Mouse (Mus musculus) neural tube, embryonic 14.5 days (tissue): ENCODE results near the gene Hibadh. TPM values are rescaled to one million over a fixed set of nuclear protein-coding genes. Genes with fewer than 3 reads are reported as not detected.

Experiments used
- ATAC-seq: fragments of 200-750 bp; cut with Nextera tagmentation; 2 replicates; pipeline ENCODE4 v1.8.0; 2017; ENCODE audit warnings: low read depth, mild to moderate bottlenecking, moderate TSS enrichment, moderate library complexity
- H3K27ac ChIP-seq: fragments of 300-500 bp; sonication (generic); 2 replicates; pipeline ENCODE4 v1.5.1; 2014; ENCODE audit warnings: low read depth, mild to moderate bottlenecking, control low read depth, low read length, moderate library complexity, mixed read lengths
- H3K27me3 ChIP-seq: fragments of 300-500 bp; sonication (generic); 2 replicates; pipeline ENCODE4 v1.6.1; 2014; ENCODE audit warnings: low read length; ENCODE audit not compliant: control insufficient read depth, insufficient read depth
- H3K36me3 ChIP-seq: fragments of 300-500 bp; sonication (generic); 2 replicates; pipeline ENCODE4 v1.6.1; 2014; ENCODE audit warnings: low read length, mixed read lengths; ENCODE audit not compliant: control insufficient read depth, insufficient read depth
- H3K4me1 ChIP-seq: fragments of 300-500 bp; sonication (generic); 2 replicates; pipeline ENCODE4 v1.6.1; 2014; ENCODE audit warnings: low read length; ENCODE audit not compliant: control insufficient read depth, insufficient read depth
- H3K4me2 ChIP-seq: fragments of 300-500 bp; sonication (generic); 2 replicates; pipeline ENCODE4 v1.6.1; 2014; ENCODE audit warnings: mild to moderate bottlenecking, low read depth, low read length, control low read depth
- H3K4me3 ChIP-seq: fragments of 300-500 bp; sonication (generic); 2 replicates; pipeline ENCODE4 v1.5.1; 2014; ENCODE audit warnings: low read depth, low read length, control low read depth, mixed read lengths
- H3K9ac ChIP-seq: fragments of 300-500 bp; sonication (generic); replicated peaks from 2 replicates; pipeline ENCODE4 v1.6.1; 2014; ENCODE audit warnings: low read depth, mild to moderate bottlenecking, control low read depth, low read length, mixed read lengths
- H3K9me3 ChIP-seq: fragments of 300-500 bp; sonication (generic); 2 replicates; pipeline ENCODE4 v1.6.1; 2016; ENCODE audit warnings: low read length; ENCODE audit not compliant: control insufficient read depth
- WGBS: fragments of 180-500 bp; shearing (Covaris S2); extraction: QIAGEN DNeasy Blood & Tissue Kit; methylation state at CpG from one replicate; pipeline ENCODE4 v1.1.7; 2014; 5-methylcytosine and 5-hydroxymethylcytosine counted together
- polyA plus RNA-seq: library from polyadenylated mRNA; unstranded; fragments of >200 nt; fragmentation: Nextera tagmentation; extraction: Ambion mirVana; gene quantifications from 2 replicates; pipeline ENCODE4 v1.2.1, GENCODE M21; 2014

Hibadh gene
- polyA plus RNA-seq, 1 experiment from 2014 or later: 44.6 TPM

- Histone ChIP-seq H3K27me3 (no peaks in the 10 kb centered on the region), H3K27ac (no peak overlapping the region), H3K9me3 (no peaks in the 10 kb centered on the region), H3K36me3 (no peaks in the 10 kb centered on the region), H3K4me1 (peaks cover 5% of the 10 kb centered on the region; the same call in 1 of the 2 replicates), H3K4me2 (no peak overlapping the region), H3K9ac (no peak overlapping the region), H3K4me3 (no peak overlapping the region)
- no peak for ATAC-seq
- WGBS: 92% methylated on average over 4 of the region's 4 CpGs
Measured at GRCm38 (mm10) chr6:52562994-52563393, 77.2 kb downstream of the Hibadh start.

- H3K27me3 ChIP-seq: no peaks in the 10 kb centered on the region
Measured at GRCm38 (mm10) chr6:52559041-52559440, 81.1 kb downstream of the Hibadh start.

GRCm38 (mm10) chr6:52544376-52544775, 95.8 kb downstream of the Hibadh start:
- WGBS: 55% methylated on average over 4 of the region's 4 CpGs
- no peaks in the 10 kb centered on the region for H3K4me1 ChIP-seq
- no peak for ATAC-seq
- no peak overlapping the region for H3K27ac ChIP-seq
- H3K9me3 ChIP-seq: no peaks in the 10 kb centered on the region
- H3K4me3 ChIP-seq: no peak overlapping the region
- H3K9ac ChIP-seq: no peak overlapping the region
- H3K27me3 ChIP-seq: no peaks in the 10 kb centered on the region
- no peaks in the 10 kb centered on the region; the same call in 1 of the 2 replicates for H3K36me3 ChIP-seq
- H3K4me2 ChIP-seq: no peak overlapping the region

More at GRCm38 (mm10) chr6:52559041-52559440, 81.1 kb downstream of the Hibadh start:
- no peak overlapping the region for H3K4me3 ChIP-seq
- H3K27ac ChIP-seq: no peak overlapping the region
- H3K36me3 ChIP-seq: no peaks in the 10 kb centered on the region
- no peak overlapping the region for H3K4me2 ChIP-seq
- no peak overlapping the region for H3K9ac ChIP-seq
- WGBS: 82% methylated on average over 3 of the region's 3 CpGs
- H3K9me3 ChIP-seq: no peaks in the 10 kb centered on the region
- no peak for ATAC-seq
- H3K4me1 ChIP-seq: no peaks in the 10 kb centered on the region

GRCm38 (mm10) chr6:52542464-52542863, 97.7 kb downstream of the Hibadh start:
- no peak overlapping the region for H3K4me2 ChIP-seq
- no peaks in the 10 kb centered on the region for H3K9me3 ChIP-seq
- ATAC-seq: peak; percentile 63; the same call in 1 of the 2 replicates
- no peak overlapping the region for H3K9ac ChIP-seq
- H3K36me3 ChIP-seq: no peaks in the 10 kb centered on the region; the same call in 1 of the 2 replicates
- H3K27me3 ChIP-seq: no peaks in the 10 kb centered on the region
- H3K27ac ChIP-seq: no peak overlapping the region
- no peak overlapping the region for H3K4me3 ChIP-seq
- no peaks in the 10 kb centered on the region for H3K4me1 ChIP-seq
- 28% methylated on average over 5 of the region's 5 CpGs for WGBS

- Histone ChIP-seq H3K9me3 (no peaks in the 10 kb centered on the region), H3K4me2 (no peak overlapping the region), H3K4me1 (no peaks in the 10 kb centered on the region), H3K36me3 (no peaks in the 10 kb centered on the region), H3K9ac (no peak overlapping the region), H3K27me3 (no peaks in the 10 kb centered on the region), H3K4me3 (no peak overlapping the region), H3K27ac (no peak overlapping the region)
- WGBS: 4% methylated on average over 2 of the region's 2 CpGs
- no peak for ATAC-seq
Measured at GRCm38 (mm10) chr6:52539911-52540310, 100.3 kb downstream of the Hibadh start.

- H3K9ac ChIP-seq: no peak overlapping the region
- 78% methylated on average over 11 of the region's 11 CpGs for WGBS
Measured at GRCm38 (mm10) chr6:52535072-52535704, 105.0 kb downstream of the Hibadh start.

GRCm38 (mm10) chr6:52532144-52532492, 108.1 kb downstream of the Hibadh start:
- 91% methylated on average over 8 of the region's 8 CpGs for WGBS
- Histone ChIP-seq H3K9me3 (no peaks in the 10 kb centered on the region), H3K9ac (no peak overlapping the region), H3K4me3 (no peak overlapping the region), H3K27ac (no peak overlapping the region), H3K4me2 (no peak overlapping the region), H3K36me3 (no peaks in the 10 kb centered on the region), H3K4me1 (no peaks in the 10 kb centered on the region), H3K27me3 (no peaks in the 10 kb centered on the region)
- no peak for ATAC-seq

More at GRCm38 (mm10) chr6:52535072-52535704, 105.0 kb downstream of the Hibadh start:
- Histone ChIP-seq H3K9me3 (no peaks in the 10 kb centered on the region), H3K4me1 (no peaks in the 10 kb centered on the region), H3K4me2 (no peak overlapping the region), H3K27ac (no peak overlapping the region), H3K27me3 (no peaks in the 10 kb centered on the region), H3K4me3 (no peak overlapping the region), H3K36me3 (no peaks in the 10 kb centered on the region)
- no peak for ATAC-seq

GRCm38 (mm10) chr6:52531366-52532143, 108.6 kb downstream of the Hibadh start:
- Histone ChIP-seq H3K36me3 (no peaks in the 10 kb centered on the region), H3K27ac (no peak overlapping the region), H3K4me3 (no peak overlapping the region), H3K9ac (no peak overlapping the region), H3K9me3 (no peaks in the 10 kb centered on the region), H3K4me1 (no peaks in the 10 kb centered on the region), H3K27me3 (no peaks in the 10 kb centered on the region), H3K4me2 (no peak overlapping the region)
- ATAC-seq: no peak
- 85% methylated on average over 19 of the region's 19 CpGs for WGBS

GRCm38 (mm10) chr6:52530861-52531260, 109.3 kb downstream of the Hibadh start:
- 90% methylated on average over 10 of the region's 10 CpGs for whole genome bisulfite sequencing
- Histone ChIP-seq H3K4me2 (no peak overlapping the region), H3K4me1 (no peaks in the 10 kb centered on the region), H3K27me3 (no peaks in the 10 kb centered on the region), H3K9me3 (no peaks in the 10 kb centered on the region), H3K36me3 (no peaks in the 10 kb centered on the region), H3K4me3 (no peak overlapping the region), H3K9ac (no peak overlapping the region), H3K27ac (no peak overlapping the region)
- no peak for ATAC-seq
